Mouse (Mus musculus) lung, adult 2 months (tissue): Measurements from ENCODE around the gene Lcat. TPM values are rescaled to one million over a fixed set of nuclear protein-coding genes. Genes with fewer than 3 reads are reported as not detected.

Source experiments
- DNase-seq: peaks from one replicate; pipeline ENCODE4 v3.0.0; 2022
- H3K4me1 ChIP-seq: fragments of 200-500 bp; 2 replicates; pipeline ENCODE4 v1.6.1; 2011; ENCODE audit warnings: low read length; ENCODE audit not compliant: control insufficient read depth, insufficient read depth
- H3K4me3 ChIP-seq: fragments of 200-500 bp; replicated peaks from 2 replicates; pipeline ENCODE3; 2011; ENCODE audit warnings: low read depth, mild to moderate bottlenecking, control low read depth, low read length; ENCODE audit errors: extremely low read depth
- CTCF ChIP-seq: fragments of 200-500 bp; IDR thresholded peaks from 2 replicates; pipeline ENCODE4 v1.5.1; 2011; ENCODE audit warnings: mild to moderate bottlenecking, low read length, control low read depth; ENCODE audit not compliant: insufficient read depth
- POLR2A ChIP-seq: fragments of 200-500 bp; IDR thresholded peaks from 2 replicates; pipeline ENCODE4 v1.6.1; 2011; ENCODE audit warnings: low read depth, mild to moderate bottlenecking, control low read depth, low read length, borderline replicate concordance; ENCODE audit errors: extremely low read depth
- WGBS: fragments of 180-500 bp; shearing (Covaris S2); methylation state at CpG from one replicate; pipeline ENCODE4 v1.1.7; 2018; 5-methylcytosine and 5-hydroxymethylcytosine counted together
- polyA plus RNA-seq: library from polyadenylated mRNA; depleted of rRNA; stranded (reverse); fragments of >200 nt; gene quantifications from 2 replicates; pipeline ENCODE4 v1.2.3, GENCODE M21; 2012; rRNA removed

The Lcat gene
- polyA plus RNA-seq, 1 experiment: 3.6 TPM

GRCm38 (mm10) chr8:105890870-105891269, 52.3 kb downstream of the Lcat start:
- Histone ChIP-seq H3K4me1 (no peaks in the 10 kb centered on the region), H3K4me3 (no peak overlapping the region)
- no peak for TF ChIP-seq POLR2A
- no peak for TF ChIP-seq CTCF
- WGBS: 90% methylated on average over 6 of the region's 6 CpGs
- no peak for DNase-seq

- no peak overlapping the region for H3K4me3 ChIP-seq
- TF ChIP-seq POLR2A (no peak), CTCF (no peak)
- H3K4me1 ChIP-seq: no peaks in the 10 kb centered on the region
- no peak for DNase-seq
- WGBS: 94% methylated on average over 12 of the region's 12 CpGs
Measured at GRCm38 (mm10) chr8:105889756-105890465, 53.3 kb downstream of the Lcat start.

Other genes with a start within 250 kb of the Lcat start
- 33.8 and 37.8 TPM in 2 replicates for gene Acd, start 242.3 kb downstream of the Lcat start, polyA plus RNA-seq
- 14.1 and 14.5 TPM in 2 replicates for gene Pard6a, start 242.2 kb downstream of the Lcat start, polyA plus RNA-seq
- not detected in 2 replicates for gene 4933405L10Rik, start 235.7 kb downstream of the Lcat start, polyA plus RNA-seq
- gene Enkd1, start 235.2 kb downstream of the Lcat start, polyA plus RNA-seq: 9.6 and 9.9 TPM in 2 replicates
- gene Gfod2, start 184.7 kb downstream of the Lcat start, polyA plus RNA-seq: 12.2 and 14.8 TPM in 2 replicates
- gene Ranbp10, start 116.0 kb downstream of the Lcat start, polyA plus RNA-seq: 25.8 and 28.5 TPM in 2 replicates
- 1.0 and 2.2 TPM in 2 replicates for gene Tsnaxip1, start 115.7 kb downstream of the Lcat start, polyA plus RNA-seq
- 12.0 and 17.4 TPM in 2 replicates for gene Cenpt, start 90.1 kb downstream of the Lcat start, polyA plus RNA-seq
- gene Thap11, start 88.2 kb downstream of the Lcat start, polyA plus RNA-seq: 54.9 and 60.8 TPM in 2 replicates
- gene Nutf2, start 82.8 kb downstream of the Lcat start, polyA plus RNA-seq: 17.9 and 27.0 TPM in 2 replicates
- 78.8 and 90.9 TPM in 2 replicates for gene Edc4, start 62.5 kb downstream of the Lcat start, polyA plus RNA-seq
- 3.2 and 5.3 TPM in 2 replicates for gene Nrn1l, start 49.8 kb downstream of the Lcat start, polyA plus RNA-seq
- 38.2 and 43.7 TPM in 2 replicates for gene Pskh1, start 42.9 kb downstream of the Lcat start, polyA plus RNA-seq
- 2.2 and 13.8 TPM in 2 replicates for gene Ctrl, start 9.5 kb downstream of the Lcat start, polyA plus RNA-seq
- gene Psmb10, start 4.9 kb downstream of the Lcat start, polyA plus RNA-seq: 211 and 217 TPM in 2 replicates
- gene Slc12a4, start 22.7 kb upstream of the Lcat start, polyA plus RNA-seq: 84.3 and 96.8 TPM in 2 replicates
- 0.30 and 0.55 TPM in 2 replicates for gene Dpep3, start 36.0 kb upstream of the Lcat start, polyA plus RNA-seq
- 5.5 and 10.3 TPM in 2 replicates for gene Dus2, start 48.0 kb upstream of the Lcat start, polyA plus RNA-seq
- gene Dpep2nb, start 62.6 kb upstream of the Lcat start, polyA plus RNA-seq: not detected in 2 replicates
- gene Ddx28, start 68.5 kb upstream of the Lcat start, polyA plus RNA-seq: 6.5 and 6.7 TPM in 2 replicates
- 17.7 and 19.9 TPM in 2 replicates for gene Nfatc3, start 115.5 kb upstream of the Lcat start, polyA plus RNA-seq
- gene Esrp2, start 193.6 kb upstream of the Lcat start, polyA plus RNA-seq: 40.1 and 47.0 TPM in 2 replicates
- gene Pla2g15, start 207.0 kb upstream of the Lcat start, polyA plus RNA-seq: 24.8 and 28.3 TPM in 2 replicates
- 16.5 and 17.3 TPM in 2 replicates for gene Slc7a6, start 225.5 kb upstream of the Lcat start, polyA plus RNA-seq